Mouse (Mus musculus) common myeloid progenitor, adult 5-6 weeks (primary cell): ENCODE data around the gene Il6st. TPM values are rescaled to one million over a fixed set of nuclear protein-coding genes. Genes with fewer than 3 reads are reported as not detected.

Experiments
- total RNA-seq: library from RNA; stranded (forward); fragments of 200-1000, 187-1606 nt; gene quantifications from 2 replicates; pipeline ENCODE4 v1.2.3, GENCODE M21; 2017

The Il6st gene
- total RNA-seq, 1 experiment from 2014 or later, result 35.2 TPM

Other genes with a start within 250 kb of the Il6st start
- not detected in 2 replicates for gene Ankrd55, start 175.6 kb upstream of the Il6st start, total RNA-seq
- gene Il31ra, start 130.3 kb downstream of the Il6st start, total RNA-seq, result 7.0 and 9.2 TPM in 2 replicates
- 1.3 and 3.7 TPM in 2 replicates for gene Ddx4, start 188.4 kb downstream of the Il6st start, total RNA-seq
- 29.5 and 43.1 TPM in 2 replicates for gene Slc38a9, start 196.7 kb downstream of the Il6st start, total RNA-seq